Mouse (Mus musculus) T-cell, adult 2 months (primary cell): ENCODE measurements at regions not wholly inside any gene's neighbourhood (a gene's known extent, or its start where the extent isn't known, plus 50 kb on each side); places are given as distances from the start of the nearest gene placed in this dataset.

Source experiments
- DNase-seq: peaks from one replicate; pipeline ENCODE4 v3.0.0; 2022; ENCODE audit warnings: low spot score

- DNase-seq: no peak
Measured at GRCm38 (mm10) chr3:83689068-83689976, 76.8 kb upstream of the Sfrp2 start.

GRCm38 (mm10) chr3:83694505-83694904, 71.6 kb upstream of the Sfrp2 start:
- no peak for DNase-seq

- DNase-seq: no peak
Measured at GRCm38 (mm10) chr3:83699751-83700150, 66.4 kb upstream of the Sfrp2 start.

- DNase-seq: no peak
Measured at GRCm38 (mm10) chr3:83701075-83701474, 65.0 kb upstream of the Sfrp2 start.

GRCm38 (mm10) chr3:83704559-83704958, 61.6 kb upstream of the Sfrp2 start:
- DNase-seq: no peak

GRCm38 (mm10) chr3:83705253-83705652, 60.9 kb upstream of the Sfrp2 start:
- DNase-seq: no peak

GRCm38 (mm10) chr3:83706531-83707243, 59.4 kb upstream of the Sfrp2 start:
- DNase-seq: peak; percentile 2

GRCm38 (mm10) chr3:83707278-83707677, 58.8 kb upstream of the Sfrp2 start:
- no peak for DNase-seq

- no peak for DNase-seq
Measured at GRCm38 (mm10) chr3:83708973-83709372, 57.1 kb upstream of the Sfrp2 start.

GRCm38 (mm10) chr3:83709531-83709930, 56.6 kb upstream of the Sfrp2 start:
- no peak for DNase-seq

GRCm38 (mm10) chr3:83710995-83711541, 55.1 kb upstream of the Sfrp2 start:
- DNase-seq: no peak

- DNase-seq: no peak
Measured at GRCm38 (mm10) chr3:83712355-83712754, 53.8 kb upstream of the Sfrp2 start.

- DNase-seq: no peak
Measured at GRCm38 (mm10) chr3:83714572-83714971, 51.5 kb upstream of the Sfrp2 start.
